Mouse (Mus musculus) lung, postnatal 0 days (tissue): ENCODE results near the gene Ccdc24.

Source experiments
- CTCF ChIP-seq: IDR thresholded peaks from 2 replicates; pipeline ENCODE4 v1.5.1; 2016; ENCODE audit warnings: antibody characterized with exemption, mild to moderate bottlenecking
- EP300 ChIP-seq: IDR thresholded peaks from 2 replicates; pipeline ENCODE4 v1.6.1; 2016; ENCODE audit warnings: antibody characterized with exemption, mild to moderate bottlenecking, control low read depth

- no peak for TF ChIP-seq EP300
- peak; percentile 94 for TF ChIP-seq CTCF
Observed at GRCm38 (mm10) chr4:117829260-117830123, 42.9 kb downstream of the Ccdc24 start.
